Mouse (Mus musculus) T-helper 2 cell (primary cell): ENCODE measurements around the gene Cntnap4.

ENCODE experiments used
- in situ Hi-C: fragments of 300-600 bp; cut with MboI, MseI; formaldehyde crosslinking; loops from one replicate; pipeline ENCODE4 v1.15.1; 2025; ENCODE audit warnings: high pct_unique_total_duplicates

Gene Cntnap4

DNA sequence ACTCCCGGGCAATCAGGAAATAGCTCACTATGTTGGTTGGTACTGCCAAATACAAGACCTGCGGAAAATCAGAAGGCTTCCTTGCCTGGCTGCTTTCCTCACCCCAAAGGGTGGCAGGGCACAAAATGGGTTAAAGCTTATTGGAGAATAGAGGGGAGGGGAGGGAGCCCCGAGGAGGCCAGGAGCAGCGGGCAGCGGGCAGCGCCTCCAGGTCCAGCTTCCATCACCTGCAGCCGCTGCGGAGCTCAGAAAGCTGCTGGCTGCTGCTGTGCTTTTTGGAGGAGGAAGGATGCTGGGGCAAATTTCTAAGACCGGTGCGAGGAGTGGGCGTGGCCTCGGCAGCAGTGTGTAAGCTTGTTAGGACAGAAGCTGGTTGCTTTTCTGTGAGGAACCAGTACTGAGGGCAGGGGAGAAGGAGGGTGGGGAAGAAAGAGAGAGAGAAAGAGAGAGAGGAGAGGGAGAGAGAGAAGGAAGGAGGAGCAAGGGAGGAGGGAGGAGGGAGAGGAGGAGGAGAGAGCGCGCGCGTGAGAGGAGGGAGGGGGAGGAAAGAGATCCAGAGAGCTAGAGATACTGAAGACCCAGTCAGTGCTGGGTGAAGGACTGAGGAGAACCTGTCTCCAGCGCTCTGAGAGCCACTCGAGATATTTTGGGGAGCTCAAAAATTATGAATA, at the start of gene Cntnap4:
TSS of gene Cntnap4 (plus strand) at position 573 of the 671 bp plus-strand sequence.
- in situ Hi-C loops: no loop called here

GRCm38 (mm10) chr8:112557376-112557775, 12.5 kb upstream of the Cntnap4 start:
- in situ Hi-C loops: no loop called here

GRCm38 (mm10) chr8:112570541-112570940, 698 bp downstream of the Cntnap4 start:
- in situ Hi-C loops: no loop called here

DNA sequence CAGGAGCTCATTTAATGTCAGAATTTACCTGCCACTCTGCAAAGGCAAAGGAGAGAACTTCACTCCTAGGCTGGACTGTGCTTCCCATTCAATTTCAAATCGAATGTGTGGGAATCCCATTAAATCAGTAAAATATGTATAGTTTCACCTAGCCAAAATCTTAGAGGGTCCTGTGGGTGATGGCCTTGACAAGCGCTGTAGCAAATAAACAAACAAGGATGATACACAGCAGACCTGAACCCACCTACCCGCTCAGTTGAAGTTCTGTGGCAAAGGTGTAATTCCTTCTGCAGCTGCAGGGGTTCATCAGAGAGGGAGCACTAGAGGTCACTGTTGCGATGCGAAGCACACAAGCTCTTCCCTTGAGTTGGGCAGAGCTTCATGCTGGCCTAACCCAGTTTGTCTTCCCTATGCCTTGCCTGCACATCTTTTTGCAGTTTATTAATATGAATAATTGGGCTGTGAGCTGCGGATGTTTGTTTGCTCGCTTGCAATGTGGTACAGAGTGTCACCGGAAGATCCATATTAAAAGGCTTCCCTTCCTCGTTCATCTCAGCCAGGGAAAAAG, 1.6 kb downstream of the Cntnap4 start:
- in situ Hi-C loops: no loop called here

GRCm38 (mm10) chr8:112581473-112581872, 11.6 kb downstream of the Cntnap4 start:
- in situ Hi-C loops: no loop called here

- in situ Hi-C loops: no loop called here
Measured at GRCm38 (mm10) chr8:112583440-112583839, 13.6 kb downstream of the Cntnap4 start.

DNA sequence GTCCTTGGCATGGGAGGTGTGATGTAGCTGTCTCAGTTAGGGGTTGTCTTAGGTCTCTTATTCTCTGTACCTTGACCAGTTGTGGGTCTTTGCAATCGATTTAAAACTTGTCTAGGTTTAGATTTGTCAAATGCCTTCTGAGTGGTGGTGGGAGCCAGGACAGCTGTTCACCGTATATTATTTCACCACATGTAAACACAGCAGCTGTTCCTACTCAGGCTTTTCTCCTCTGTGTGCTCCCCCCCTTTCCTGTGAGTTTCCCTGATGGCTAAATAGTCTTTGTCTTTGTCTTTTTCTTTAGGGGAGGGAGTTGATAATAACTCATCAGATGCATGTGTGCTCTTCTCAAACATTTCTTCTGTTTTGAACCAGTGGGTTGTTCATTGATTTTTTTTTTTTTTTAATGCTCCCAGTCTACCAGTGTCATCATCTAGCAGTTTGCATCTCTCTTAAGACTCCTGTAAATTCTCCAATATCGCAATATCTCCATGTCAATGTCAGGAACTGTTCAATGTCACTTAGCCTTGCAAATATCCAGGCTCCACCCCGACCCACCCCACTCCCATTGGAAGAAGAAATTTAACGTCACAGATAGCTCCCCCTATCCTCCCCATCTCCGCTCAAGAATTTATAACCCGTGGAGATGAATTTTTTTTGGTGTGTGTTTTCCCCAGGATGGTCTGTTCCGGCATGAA, 18.7 kb downstream of the Cntnap4 start:
- in situ Hi-C loops: no loop called here

GRCm38 (mm10) chr8:112589052-112589389, 19.2 kb downstream of the Cntnap4 start:
- in situ Hi-C loops: no loop called here

- in situ Hi-C loops: no loop called here
Measured at GRCm38 (mm10) chr8:112596023-112596776, 26.4 kb downstream of the Cntnap4 start.

GRCm38 (mm10) chr8:112599975-112600374, 30.1 kb downstream of the Cntnap4 start:
- in situ Hi-C loops: no loop called here

DNA sequence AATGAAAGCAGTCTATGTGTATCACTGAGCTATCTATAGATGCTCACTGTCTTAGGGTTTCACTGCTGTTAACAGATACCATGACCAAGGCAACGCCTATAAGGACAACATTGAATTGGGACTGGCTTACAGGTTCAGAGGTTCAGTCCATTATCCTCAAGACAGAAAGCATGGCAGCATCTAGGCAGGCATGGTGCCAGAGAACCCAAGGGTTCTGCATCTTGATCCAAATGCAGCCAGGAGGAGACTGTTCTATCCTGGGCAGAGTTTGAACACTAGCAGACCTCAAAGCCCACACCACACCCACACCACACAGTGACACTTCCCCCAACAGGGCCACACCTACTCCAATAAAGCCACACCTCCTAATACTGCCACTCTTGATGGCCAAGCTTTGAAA, 31.3 kb downstream of the Cntnap4 start:
- in situ Hi-C loops: no loop called here

- in situ Hi-C loops: no loop called here
Measured at GRCm38 (mm10) chr8:112610121-112610520, 40.3 kb downstream of the Cntnap4 start.

- in situ Hi-C loops: no loop called here
Measured at GRCm38 (mm10) chr8:112628791-112629190, 58.9 kb downstream of the Cntnap4 start.

- in situ Hi-C loops: no loop called here
Measured at GRCm38 (mm10) chr8:112652657-112653056, 82.8 kb downstream of the Cntnap4 start.

DNA sequence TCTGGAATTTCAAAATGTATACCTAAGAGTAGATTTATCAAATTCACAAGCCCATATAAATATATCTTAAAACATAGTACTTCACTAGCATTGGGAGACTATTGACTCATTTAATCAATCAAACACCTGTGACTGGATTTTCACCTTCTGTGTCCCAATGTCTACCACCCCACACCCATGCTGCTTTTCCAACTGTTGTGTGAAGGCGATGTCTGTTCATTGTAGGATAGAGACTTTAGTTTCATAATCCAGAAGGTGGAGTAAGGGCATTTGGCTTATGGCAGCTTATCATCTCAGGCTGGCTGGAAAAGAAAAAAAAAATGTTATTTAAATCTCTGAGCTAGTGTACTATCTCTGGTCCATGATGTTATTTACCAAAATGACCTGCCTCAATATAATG, 83.4 kb downstream of the Cntnap4 start:
- in situ Hi-C loops: no loop called here

DNA sequence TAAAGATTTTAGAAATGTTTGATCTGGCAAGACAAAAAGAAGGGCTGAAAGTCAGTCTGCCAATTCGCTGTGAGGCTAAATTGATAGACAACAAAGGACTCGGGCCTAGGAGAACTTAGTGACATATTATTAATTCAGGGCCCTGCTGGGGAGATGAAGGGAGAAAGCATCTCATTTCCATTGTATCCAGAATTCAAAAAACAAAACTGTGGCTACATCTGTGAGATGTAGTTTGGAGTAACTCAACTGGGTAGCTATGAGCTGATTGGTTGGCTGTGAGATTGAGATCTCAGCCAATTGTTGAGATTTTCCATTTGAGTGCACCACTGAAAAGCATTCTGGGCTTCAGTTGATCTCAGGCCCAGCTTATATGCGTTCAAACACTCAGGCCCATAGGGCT, 84.2 kb downstream of the Cntnap4 start:
- in situ Hi-C loops: no loop called here

DNA sequence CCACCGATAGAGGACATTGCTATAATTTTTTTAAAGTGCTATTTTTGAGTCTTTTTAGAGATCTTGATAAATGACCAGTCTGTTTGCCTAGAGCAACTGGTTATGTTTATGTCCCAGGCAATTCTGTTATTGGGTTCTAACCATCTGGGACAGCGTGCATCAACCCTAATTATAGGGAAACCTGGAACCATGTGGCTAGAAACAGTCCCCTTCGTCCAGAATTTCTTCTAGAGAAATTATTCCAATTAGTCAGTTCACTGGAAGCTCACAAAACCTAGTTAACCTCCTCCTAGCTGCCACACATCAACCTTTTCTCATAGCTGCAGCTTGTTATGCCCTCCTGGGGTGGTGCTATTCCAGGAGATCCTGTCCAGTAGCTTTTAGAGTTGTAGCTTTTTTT, 94.2 kb downstream of the Cntnap4 start:
- in situ Hi-C loops: no loop called here

GRCm38 (mm10) chr8:112674671-112675070, 104.8 kb downstream of the Cntnap4 start:
- in situ Hi-C loops: no loop called here

DNA sequence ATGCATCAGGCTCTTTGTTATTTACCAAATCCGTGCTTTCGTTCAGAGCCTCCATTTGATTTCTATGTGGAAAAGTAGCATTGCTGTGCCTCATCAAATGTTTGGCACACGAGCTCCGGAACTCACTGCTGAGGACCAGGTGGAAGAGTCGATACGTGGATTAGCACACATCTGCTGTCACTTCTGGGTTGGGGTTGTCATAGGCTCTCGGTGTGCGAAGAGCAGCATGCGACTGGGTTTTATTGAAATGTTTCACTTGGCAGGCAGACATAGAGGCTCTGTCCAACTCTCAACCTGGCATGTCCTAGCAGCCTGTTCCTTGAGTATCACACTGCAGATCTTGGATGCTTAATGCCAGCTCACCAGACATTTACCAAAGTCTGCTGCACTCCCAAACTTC, 111.9 kb downstream of the Cntnap4 start:
- in situ Hi-C loops: no loop called here

DNA sequence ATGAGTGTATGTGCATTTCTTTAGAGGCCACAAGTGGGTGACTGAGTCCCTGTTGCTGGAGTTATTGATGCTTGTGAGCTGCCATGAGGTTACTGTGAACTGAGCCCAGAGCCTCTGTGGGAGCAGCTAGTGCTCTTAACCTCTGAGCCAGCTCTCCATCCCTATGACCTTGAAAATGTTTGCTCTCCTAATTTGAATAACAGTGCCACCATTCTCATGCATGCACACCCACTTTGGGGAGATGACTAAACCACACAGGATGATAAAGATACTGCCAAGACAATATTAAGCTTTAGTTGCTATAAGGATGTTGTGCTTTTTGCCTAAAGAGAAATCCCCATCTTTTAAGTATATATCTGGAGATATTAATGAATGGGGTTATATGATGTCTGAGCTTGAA, 125.9 kb downstream of the Cntnap4 start:
- in situ Hi-C loops: no loop called here

GRCm38 (mm10) chr8:112698141-112698540, 128.3 kb downstream of the Cntnap4 start:
- in situ Hi-C loops: no loop called here

DNA sequence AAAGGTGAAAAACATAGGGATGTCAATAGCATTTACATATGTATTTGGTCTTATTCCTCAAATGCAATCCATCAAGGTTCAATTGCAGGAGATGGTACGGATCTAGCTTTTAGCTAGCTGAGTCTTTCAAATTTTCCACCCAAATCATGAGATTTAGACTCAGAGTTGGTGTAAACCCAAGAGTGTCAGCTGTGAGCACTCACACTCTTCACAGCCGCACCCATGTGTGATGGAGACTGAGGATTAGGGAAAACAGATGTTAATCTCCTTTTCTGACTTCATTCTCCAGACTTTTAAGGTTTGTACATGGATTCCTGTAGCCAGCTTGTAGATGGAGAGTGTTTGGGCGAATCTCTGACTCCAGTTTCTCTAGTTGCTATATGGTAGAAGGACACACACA, 147.1 kb downstream of the Cntnap4 start:
- in situ Hi-C loops: no loop called here
